Mouse (Mus musculus): ENCODE measurements around the gene Rpf2. TPM values are rescaled to one million over a fixed set of nuclear protein-coding genes. Genes with fewer than 3 reads are reported as not detected.

Rpf2 gene
- total RNA-seq (2021): 10 to 100 TPM; 22.2 TPM

GRCm38 (mm10) chr10:40246374-40247165 is at the start of gene Rpf2:
Rpf2 (minus strand) TSS chr10:40247036.
- DNase-seq (ENCODE audit: extremely low spot score in 1 of 2, low spot score in 1 of 2): peak; percentile 58 to 71

- no peak for DNase-seq (ENCODE audit: extremely low spot score in 1 of 2, low spot score in 1 of 2)
These were observed 45.8 kb upstream of the Rpf2 start for GRCm38 (mm10) chr10:40292640-40293039.

- DNase-seq (ENCODE audit: extremely low spot score in 1 of 2, low spot score in 1 of 2): no peak
These were observed 39.9 kb upstream of the Rpf2 start for GRCm38 (mm10) chr10:40286767-40287166.

- DNase-seq (ENCODE audit: extremely low spot score in 1 of 2, low spot score in 1 of 2): no peak
These were observed 38.7 kb upstream of the Rpf2 start for GRCm38 (mm10) chr10:40285571-40285970.

- no peak for DNase-seq (ENCODE audit: extremely low spot score in 1 of 2, low spot score in 1 of 2)
These were observed 38.2 kb upstream of the Rpf2 start for GRCm38 (mm10) chr10:40284997-40285396.

GRCm38 (mm10) chr10:40284179-40284831 is 37.5 kb upstream of the Rpf2 start:
- peak; percentile 13 to 23 for DNase-seq (ENCODE audit: extremely low spot score in 1 of 2, low spot score in 1 of 2)

- no peak for DNase-seq (ENCODE audit: extremely low spot score in 1 of 2, low spot score in 1 of 2)
These were observed 36.8 kb upstream of the Rpf2 start for GRCm38 (mm10) chr10:40283636-40284035.

GRCm38 (mm10) chr10:40281565-40281964 is 34.7 kb upstream of the Rpf2 start:
- no peak for DNase-seq (ENCODE audit: extremely low spot score in 1 of 2, low spot score in 1 of 2)

- DNase-seq (ENCODE audit: extremely low spot score in 1 of 2, low spot score in 1 of 2): no peak
These were observed 31.5 kb upstream of the Rpf2 start for GRCm38 (mm10) chr10:40278317-40278716.

- DNase-seq (ENCODE audit: extremely low spot score in 1 of 2, low spot score in 1 of 2): no peak
These were observed 29.2 kb upstream of the Rpf2 start for GRCm38 (mm10) chr10:40275991-40276390.

- no peak for DNase-seq (ENCODE audit: extremely low spot score in 1 of 2, low spot score in 1 of 2)
These were observed 27.1 kb upstream of the Rpf2 start for GRCm38 (mm10) chr10:40273938-40274337.

GRCm38 (mm10) chr10:40271216-40271615 is 24.4 kb upstream of the Rpf2 start:
- DNase-seq (ENCODE audit: extremely low spot score in 1 of 2, low spot score in 1 of 2): no peak

GRCm38 (mm10) chr10:40264920-40265319 is 18.1 kb upstream of the Rpf2 start:
- DNase-seq (ENCODE audit: extremely low spot score in 1 of 2, low spot score in 1 of 2): no peak

- no peak for DNase-seq (ENCODE audit: extremely low spot score in 1 of 2, low spot score in 1 of 2)
These were observed 16.9 kb upstream of the Rpf2 start for GRCm38 (mm10) chr10:40263691-40264090.

GRCm38 (mm10) chr10:40262200-40262599 is 15.4 kb upstream of the Rpf2 start:
- DNase-seq (ENCODE audit: extremely low spot score in 1 of 2, low spot score in 1 of 2): no peak

GRCm38 (mm10) chr10:40260305-40260704 is 13.5 kb upstream of the Rpf2 start:
- no peak for DNase-seq (ENCODE audit: extremely low spot score in 1 of 2, low spot score in 1 of 2)

GRCm38 (mm10) chr10:40259542-40259941 is 12.7 kb upstream of the Rpf2 start:
- no peak for DNase-seq (ENCODE audit: extremely low spot score in 1 of 2, low spot score in 1 of 2)

GRCm38 (mm10) chr10:40258976-40259375 is 12.1 kb upstream of the Rpf2 start:
- peak in 1 of 2 experiments; percentile 47 for DNase-seq (ENCODE audit: extremely low spot score in 1 of 2, low spot score in 1 of 2)

GRCm38 (mm10) chr10:40258401-40258966 is 11.6 kb upstream of the Rpf2 start:
- DNase-seq (ENCODE audit: extremely low spot score in 1 of 2, low spot score in 1 of 2): peak; percentile 18 to 24

GRCm38 (mm10) chr10:40257414-40258255 is 10.8 kb upstream of the Rpf2 start, which contains the start of gene Gtf3c6:
Gtf3c6 (minus strand) TSS chr10:40258108.
- peak; percentile 92 to 93 for DNase-seq (ENCODE audit: extremely low spot score in 1 of 2, low spot score in 1 of 2)
